Mouse (Mus musculus): Measurements from ENCODE around the gene Metap2. TPM values are rescaled to one million over a fixed set of nuclear protein-coding genes. Genes with fewer than 3 reads are reported as not detected.

Metap2 gene
- total RNA-seq, 2 experiments from 2014 or later: 134 to 137 TPM

- no peak for DNase-seq (ENCODE audit: low spot score in 2 of 2)
Measured at GRCm38 (mm10) chr10:93912136-93912855, 15.4 kb upstream of the Metap2 start.

GRCm38 (mm10) chr10:93911326-93911725, 14.4 kb upstream of the Metap2 start:
- DNase-seq (ENCODE audit: low spot score in 2 of 2): no peak

GRCm38 (mm10) chr10:93909811-93910446, 13.0 kb upstream of the Metap2 start:
- no peak for DNase-seq (ENCODE audit: low spot score in 2 of 2)

GRCm38 (mm10) chr10:93909015-93909414, 12.1 kb upstream of the Metap2 start:
- DNase-seq (ENCODE audit: low spot score in 2 of 2): no peak

- no peak for DNase-seq (ENCODE audit: low spot score in 2 of 2)
Measured at GRCm38 (mm10) chr10:93908540-93908939, 11.6 kb upstream of the Metap2 start.

GRCm38 (mm10) chr10:93907376-93907775, 10.5 kb upstream of the Metap2 start:
- no peak for DNase-seq (ENCODE audit: low spot score in 2 of 2)

GRCm38 (mm10) chr10:93899907-93900306, 3.0 kb upstream of the Metap2 start:
- no peak for DNase-seq (ENCODE audit: low spot score in 2 of 2)

GRCm38 (mm10) chr10:93899303-93899702, 2.4 kb upstream of the Metap2 start:
- DNase-seq (ENCODE audit: low spot score in 2 of 2): no peak

- DNase-seq (ENCODE audit: low spot score in 2 of 2): no peak
Measured at GRCm38 (mm10) chr10:93892551-93892950, 4.3 kb downstream of the Metap2 start.

- no peak for DNase-seq (ENCODE audit: low spot score in 2 of 2)
Measured at GRCm38 (mm10) chr10:93891031-93891430, 5.9 kb downstream of the Metap2 start.

GRCm38 (mm10) chr10:93890565-93890964, 6.3 kb downstream of the Metap2 start:
- DNase-seq (ENCODE audit: low spot score in 2 of 2): no peak

- peak; percentile 51 to 54 for DNase-seq (ENCODE audit: low spot score in 2 of 2)
Measured at GRCm38 (mm10) chr10:93889976-93890375, 6.9 kb downstream of the Metap2 start.

GRCm38 (mm10) chr10:93889579-93889950, 7.3 kb downstream of the Metap2 start:
- DNase-seq (ENCODE audit: low spot score in 2 of 2): peak; percentile 82 to 93

GRCm38 (mm10) chr10:93888935-93889578, 7.8 kb downstream of the Metap2 start:
- peak in 1 of 2 experiments; percentile 64 for DNase-seq (ENCODE audit: low spot score in 2 of 2)

- DNase-seq (ENCODE audit: low spot score in 2 of 2): no peak
Measured at GRCm38 (mm10) chr10:93888590-93888934, 8.3 kb downstream of the Metap2 start.

- DNase-seq (ENCODE audit: low spot score in 2 of 2): no peak
Measured at GRCm38 (mm10) chr10:93885839-93886477, 10.9 kb downstream of the Metap2 start.

GRCm38 (mm10) chr10:93882738-93883364, 14.0 kb downstream of the Metap2 start:
- no peak for DNase-seq (ENCODE audit: low spot score in 2 of 2)

- no peak for DNase-seq (ENCODE audit: low spot score in 2 of 2)
Measured at GRCm38 (mm10) chr10:93881918-93882317, 15.0 kb downstream of the Metap2 start.

- DNase-seq (ENCODE audit: low spot score in 2 of 2): no peak
Measured at GRCm38 (mm10) chr10:93878732-93879131, 18.2 kb downstream of the Metap2 start.

- DNase-seq (ENCODE audit: low spot score in 2 of 2): no peak
Measured at GRCm38 (mm10) chr10:93876772-93877171, 20.1 kb downstream of the Metap2 start.

GRCm38 (mm10) chr10:93868886-93869285, 28.0 kb downstream of the Metap2 start:
- DNase-seq (ENCODE audit: low spot score in 2 of 2): no peak
